Comparison of ENCODE assay signal across 8 mouse cellular contexts in the genomic region with DNA sequence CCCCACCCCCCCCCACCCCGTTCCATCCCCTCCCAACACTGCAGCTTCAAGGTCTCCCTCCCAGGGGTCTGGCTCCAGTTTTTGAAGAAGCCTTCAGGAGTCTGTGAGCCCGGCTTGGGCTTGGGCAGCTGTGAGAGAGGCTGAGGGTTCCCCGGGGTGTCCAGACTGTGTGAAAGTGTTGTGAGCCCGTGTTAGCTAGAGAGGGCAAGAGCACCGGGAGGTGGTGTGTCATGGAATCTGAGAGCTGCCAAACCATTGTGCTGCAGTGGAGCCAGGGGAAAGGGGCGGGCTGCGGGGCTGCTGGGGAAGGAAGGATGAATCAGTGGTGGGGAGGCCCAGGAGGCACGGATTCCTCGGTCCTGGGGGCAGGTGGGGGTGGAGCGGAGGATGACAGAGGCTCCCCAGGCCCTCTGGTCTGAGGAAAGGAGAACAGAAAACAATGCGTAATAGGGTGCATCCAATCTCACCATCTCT. TPM values are rescaled to one million over a fixed set of nuclear protein-coding genes. Genes with fewer than 3 reads are reported as not detected.
A peak's percentile ranks its signal among the peaks of the same experiment; 100 is the strongest.
DNase-seq lines count a peak whose midpoint lies in the region; ATAC-seq and TF ChIP-seq lines count a peak whose summit lies in the region.

No protein-coding gene starts in this region.

- no peak for TF ChIP-seq CTCF in heart, postnatal 0 days (IDR thresholded peaks at IDR 0.05; ENCODE audit: low read depth)
- TF ChIP-seq CTCF in cerebellum, adult 2 months (IDR thresholded peaks at IDR 0.05; ENCODE audit: borderline replicate concordance, insufficient read depth, low read depth, low read length): no peak

- H3K36me3 ChIP-seq in forebrain, embryonic 11.5 days (ENCODE audit: control insufficient read depth, insufficient read depth, low read length): no peaks in the 10 kb centered on the region
- H3K36me3 ChIP-seq in heart, postnatal 0 days (replicated peaks; ENCODE audit: control insufficient read depth, insufficient read depth, low read length): peaks cover 41% of the 10 kb centered on the region
- H3K36me3 ChIP-seq in lung, embryonic 15.5 days: no peaks in the 10 kb centered on the region
- H3K36me3 ChIP-seq in stomach, embryonic 16.5 days (ENCODE audit: control insufficient read depth, insufficient read depth, low read length): no peaks in the 10 kb centered on the region

- ATAC-seq in forebrain, embryonic 11.5 days (replicated peaks; ENCODE audit: low FRiP score): 0 out of 2 replicates have a peak, but pooled peaks have one; percentile 27
- peak; percentile 34 for ATAC-seq in heart, postnatal 0 days (ENCODE audit: insufficient read depth, low read depth)
- ATAC-seq in lung, embryonic 15.5 days (ENCODE audit: borderline replicate concordance, extremely low read depth, low FRiP score, low TSS enrichment): 0 out of 2 replicates have a peak, but pooled peaks have one; percentile 11
- ATAC-seq in stomach, embryonic 16.5 days (ENCODE audit: insufficient read depth, low FRiP score): peak; percentile 5; the same call in 1 of the 2 replicates
- no peak for ATAC-seq in megakaryocyte, adult 5-6 weeks (ENCODE audit: poor library complexity, severe bottlenecking)

- H3K4me3 ChIP-seq in forebrain, embryonic 11.5 days (ENCODE audit: low read depth, low read length): no peak overlapping the region
- H3K4me3 ChIP-seq in heart, postnatal 0 days (ENCODE audit: low read depth, low read length): peak overlapping the region; percentile 72
- 0 out of 2 replicates have a peak overlapping the region, but pooled peaks have one; percentile 4 for H3K4me3 ChIP-seq in lung, embryonic 15.5 days
- H3K4me3 ChIP-seq in stomach, embryonic 16.5 days (replicated peaks; ENCODE audit: low read length): peak overlapping the region; percentile 68
- no peak overlapping the region for H3K4me3 ChIP-seq in cerebellum, adult 2 months (replicated peaks; ENCODE audit: insufficient read depth, low read depth, low read length)

- no peak overlapping the region for H3K27ac ChIP-seq in forebrain, embryonic 11.5 days (ENCODE audit: low read depth, low read length)
- peak overlapping the region; percentile 96 for H3K27ac ChIP-seq in heart, postnatal 0 days (ENCODE audit: low read depth)
- H3K27ac ChIP-seq in lung, embryonic 15.5 days: peak overlapping the region; percentile 77; the same call in 1 of the 2 replicates
- H3K27ac ChIP-seq in stomach, embryonic 16.5 days (ENCODE audit: low read length): peak overlapping the region; percentile 93
- H3K27ac ChIP-seq in cerebellum, adult 2 months (ENCODE audit: insufficient read depth, low read length): no peak overlapping the region

- H3K27me3 ChIP-seq in forebrain, embryonic 11.5 days (ENCODE audit: control insufficient read depth, insufficient read depth, low read length): peaks cover 35% of the 10 kb centered on the region
- H3K27me3 ChIP-seq in heart, postnatal 0 days (ENCODE audit: control insufficient read depth, insufficient read depth, low read length): no peaks in the 10 kb centered on the region
- H3K27me3 ChIP-seq in lung, embryonic 15.5 days: peaks cover 26% of the 10 kb centered on the region
- peaks cover 11% of the 10 kb centered on the region for H3K27me3 ChIP-seq in stomach, embryonic 16.5 days (ENCODE audit: control insufficient read depth, insufficient read depth, low read length)
- no peaks in the 10 kb centered on the region; the same call in 1 of the 2 replicates for H3K27me3 ChIP-seq in cerebellum, adult 2 months (ENCODE audit: control insufficient read depth, insufficient read depth, low read length)

- peaks cover 23% of the 10 kb centered on the region for H3K4me1 ChIP-seq in forebrain, embryonic 11.5 days (replicated peaks; ENCODE audit: control insufficient read depth, insufficient read depth, low read length)
- H3K4me1 ChIP-seq in heart, postnatal 0 days (ENCODE audit: control insufficient read depth, insufficient read depth): peaks cover 28% of the 10 kb centered on the region
- peaks cover 40% of the 10 kb centered on the region for H3K4me1 ChIP-seq in lung, embryonic 15.5 days
- H3K4me1 ChIP-seq in stomach, embryonic 16.5 days (ENCODE audit: control insufficient read depth, insufficient read depth, low read length): peaks cover 16% of the 10 kb centered on the region
- H3K4me1 ChIP-seq in cerebellum, adult 2 months (ENCODE audit: control insufficient read depth, insufficient read depth, low read length): no peaks in the 10 kb centered on the region

- H3K9me3 ChIP-seq in forebrain, embryonic 11.5 days (ENCODE audit: control insufficient read depth, low read length): no peaks in the 10 kb centered on the region
- H3K9me3 ChIP-seq in heart, postnatal 0 days (replicated peaks; ENCODE audit: control insufficient read depth, low read length): no peaks in the 10 kb centered on the region
- no peaks in the 10 kb centered on the region for H3K9me3 ChIP-seq in lung, embryonic 15.5 days
- no peaks in the 10 kb centered on the region for H3K9me3 ChIP-seq in stomach, embryonic 16.5 days (replicated peaks; ENCODE audit: control insufficient read depth, low read length)

- H3K9ac ChIP-seq in forebrain, embryonic 11.5 days (ENCODE audit: low read length): no peak overlapping the region
- peak overlapping the region; percentile 82; the same call in 1 of the 2 replicates for H3K9ac ChIP-seq in heart, postnatal 0 days (replicated peaks; ENCODE audit: low read depth, low read length)
- no peak overlapping the region for H3K9ac ChIP-seq in lung, embryonic 15.5 days
- peak overlapping the region; percentile 83 for H3K9ac ChIP-seq in stomach, embryonic 16.5 days (ENCODE audit: low read length)

- DNase-seq in urinary bladder, postnatal 25 days (ENCODE audit: low spot score): peak; percentile 35
- no peak for DNase-seq in urinary bladder, adult 2 months (ENCODE audit: low spot score)
- no peak for DNase-seq in forebrain, embryonic 11.5 days (ENCODE audit: low spot score)
- DNase-seq in heart, postnatal 0 days (ENCODE audit: low spot score): peak; percentile 85
- no peak for DNase-seq in cerebellum, adult 2 months

- no peak for TF ChIP-seq POLR2A in cerebellum, adult 2 months (IDR thresholded peaks at IDR 0.05; ENCODE audit: borderline replicate concordance, insufficient read depth, low read length)

- no peak for TF ChIP-seq EP300 in heart, postnatal 0 days (IDR thresholded peaks at IDR 0.05; ENCODE audit: low read depth)

- 0 out of 2 replicates have a peak overlapping the region, but pooled peaks have one; percentile 18 for H3K4me2 ChIP-seq in forebrain, embryonic 11.5 days (ENCODE audit: low read depth, low read length, severe bottlenecking)
- peak overlapping the region; percentile 79 for H3K4me2 ChIP-seq in heart, postnatal 0 days (ENCODE audit: low read depth, low read length)
- H3K4me2 ChIP-seq in lung, embryonic 15.5 days: peak overlapping the region; percentile 88
- H3K4me2 ChIP-seq in stomach, embryonic 16.5 days (ENCODE audit: low read depth, low read length): peak overlapping the region; percentile 72

- 7% methylated on average over 11 of the region's 11 CpGs for WGBS in forebrain, embryonic 11.5 days
- 8% methylated on average over 11 of the region's 11 CpGs for WGBS in heart, postnatal 0 days
- WGBS in lung, embryonic 15.5 days: 8% methylated on average over 11 of the region's 11 CpGs
- 8% methylated on average over 11 of the region's 11 CpGs for WGBS in stomach, embryonic 16.5 days
- WGBS in cerebellum, adult 2 months: 16% methylated on average over 11 of the region's 11 CpGs

RNA-seq across cellular contexts. Expression of a gene that starts 3.4 kb away (rescaled TPM):
- polyA plus RNA-seq in urinary bladder, adult 2 months (2012; rRNA removed): 40.8 and 75.6 TPM in 2 replicates
- 2.4 and 2.6 TPM in 2 replicates for polyA plus RNA-seq in forebrain, embryonic 11.5 days (2014; fragmentation: Nextera tagmentation; extraction: Ambion mirVana)
- total RNA-seq in heart, postnatal 0 days (2014; rRNA removed; ENCODE audit: low replicate concordance): 241 and 301 TPM in 2 replicates
- polyA plus RNA-seq in heart, postnatal 0 days (2015; fragmentation: Nextera tagmentation; extraction: Ambion mirVana): 18.5 and 24.3 TPM in 2 replicates
- polyA plus RNA-seq in lung, embryonic 15.5 days (2015; fragmentation: Nextera tagmentation; extraction: Ambion mirVana): 5.8 and 6.7 TPM in 2 replicates
- 15.8 and 21.8 TPM in 2 replicates for polyA plus RNA-seq in stomach, embryonic 16.5 days (2015; fragmentation: Nextera tagmentation; extraction: Ambion mirVana)
- polyA plus RNA-seq in cerebellum, adult 2 months (2012; rRNA removed): 0.65 and 0.72 TPM in 2 replicates
- not detected in 2 replicates for total RNA-seq in megakaryocyte, adult 5-6 weeks (2015)
- total RNA-seq in megakaryocyte, adult 5-6 weeks (2017): not detected in 2 replicates

RNA-seq across cellular contexts. Expression of a gene that starts 31.0 kb away (rescaled TPM):
- 234 and 282 TPM in 2 replicates for polyA plus RNA-seq in urinary bladder, adult 2 months (2012; rRNA removed)
- 164 and 190 TPM in 2 replicates for polyA plus RNA-seq in forebrain, embryonic 11.5 days (2014; fragmentation: Nextera tagmentation; extraction: Ambion mirVana)
- 162 and 247 TPM in 2 replicates for total RNA-seq in heart, postnatal 0 days (2014; rRNA removed; ENCODE audit: low replicate concordance)
- 228 and 238 TPM in 2 replicates for polyA plus RNA-seq in heart, postnatal 0 days (2015; fragmentation: Nextera tagmentation; extraction: Ambion mirVana)
- polyA plus RNA-seq in lung, embryonic 15.5 days (2015; fragmentation: Nextera tagmentation; extraction: Ambion mirVana): 201 and 209 TPM in 2 replicates
- polyA plus RNA-seq in stomach, embryonic 16.5 days (2015; fragmentation: Nextera tagmentation; extraction: Ambion mirVana): 228 and 239 TPM in 2 replicates
- polyA plus RNA-seq in cerebellum, adult 2 months (2012; rRNA removed): 424 and 433 TPM in 2 replicates
- total RNA-seq in megakaryocyte, adult 5-6 weeks (2015): 238 and 251 TPM in 2 replicates
- 225 and 238 TPM in 2 replicates for total RNA-seq in megakaryocyte, adult 5-6 weeks (2017)

RNA-seq across cellular contexts. Expression of a gene that starts 34.7 kb away (rescaled TPM):
- not detected in 2 replicates for polyA plus RNA-seq in urinary bladder, adult 2 months (2012; rRNA removed)
- 0.29 TPM in 1 of 2 replicates, not detected in the other for polyA plus RNA-seq in forebrain, embryonic 11.5 days (2014; fragmentation: Nextera tagmentation; extraction: Ambion mirVana)
- not detected in 2 replicates for total RNA-seq in heart, postnatal 0 days (2014; rRNA removed; ENCODE audit: low replicate concordance)
- polyA plus RNA-seq in heart, postnatal 0 days (2015; fragmentation: Nextera tagmentation; extraction: Ambion mirVana): not detected in 2 replicates
- not detected in 2 replicates for polyA plus RNA-seq in lung, embryonic 15.5 days (2015; fragmentation: Nextera tagmentation; extraction: Ambion mirVana)
- not detected in 2 replicates for polyA plus RNA-seq in stomach, embryonic 16.5 days (2015; fragmentation: Nextera tagmentation; extraction: Ambion mirVana)
- 0.17 and 0.23 TPM in 2 replicates for polyA plus RNA-seq in cerebellum, adult 2 months (2012; rRNA removed)
- total RNA-seq in megakaryocyte, adult 5-6 weeks (2015): 0.67 TPM in 1 of 2 replicates, not detected in the other
- 0.29 TPM in 1 of 2 replicates, not detected in the other for total RNA-seq in megakaryocyte, adult 5-6 weeks (2017)

RNA-seq across cellular contexts. Expression of a gene that starts 40.4 kb away (rescaled TPM):
- 19.7 and 29.6 TPM in 2 replicates for polyA plus RNA-seq in urinary bladder, adult 2 months (2012; rRNA removed)
- polyA plus RNA-seq in forebrain, embryonic 11.5 days (2014; fragmentation: Nextera tagmentation; extraction: Ambion mirVana): 25.7 and 26.7 TPM in 2 replicates
- total RNA-seq in heart, postnatal 0 days (2014; rRNA removed; ENCODE audit: low replicate concordance): 14.9 and 15.7 TPM in 2 replicates
- 10.6 and 14.3 TPM in 2 replicates for polyA plus RNA-seq in heart, postnatal 0 days (2015; fragmentation: Nextera tagmentation; extraction: Ambion mirVana)
- 7.8 and 9.1 TPM in 2 replicates for polyA plus RNA-seq in lung, embryonic 15.5 days (2015; fragmentation: Nextera tagmentation; extraction: Ambion mirVana)
- polyA plus RNA-seq in stomach, embryonic 16.5 days (2015; fragmentation: Nextera tagmentation; extraction: Ambion mirVana): 14.4 and 15.4 TPM in 2 replicates
- 154 and 164 TPM in 2 replicates for polyA plus RNA-seq in cerebellum, adult 2 months (2012; rRNA removed)
- 0.11 TPM in 1 of 2 replicates, not detected in the other for total RNA-seq in megakaryocyte, adult 5-6 weeks (2015)
- total RNA-seq in megakaryocyte, adult 5-6 weeks (2017): 1.5 TPM in 1 of 2 replicates, not detected in the other

RNA-seq across cellular contexts. Expression of a gene that starts 48.2 kb away (rescaled TPM):
- polyA plus RNA-seq in urinary bladder, adult 2 months (2012; rRNA removed): 9.3 and 11.3 TPM in 2 replicates
- 0.31 and 0.43 TPM in 2 replicates for polyA plus RNA-seq in forebrain, embryonic 11.5 days (2014; fragmentation: Nextera tagmentation; extraction: Ambion mirVana)
- 15.1 TPM in 1 of 2 replicates, not detected in the other for total RNA-seq in heart, postnatal 0 days (2014; rRNA removed; ENCODE audit: low replicate concordance)
- 0.12 and 0.40 TPM in 2 replicates for polyA plus RNA-seq in heart, postnatal 0 days (2015; fragmentation: Nextera tagmentation; extraction: Ambion mirVana)
- polyA plus RNA-seq in lung, embryonic 15.5 days (2015; fragmentation: Nextera tagmentation; extraction: Ambion mirVana): 0.44 and 0.77 TPM in 2 replicates
- polyA plus RNA-seq in stomach, embryonic 16.5 days (2015; fragmentation: Nextera tagmentation; extraction: Ambion mirVana): 0.86 and 1.1 TPM in 2 replicates
- not detected in 2 replicates for polyA plus RNA-seq in cerebellum, adult 2 months (2012; rRNA removed)
- not detected in 2 replicates for total RNA-seq in megakaryocyte, adult 5-6 weeks (2015)
- total RNA-seq in megakaryocyte, adult 5-6 weeks (2017): not detected in 2 replicates

Comparison
In these comparisons a context has a peak if more than half of its experiments do, and no peak if none do; other contexts are left out.
1. DNase-seq: peak in urinary bladder, postnatal 25 days (single experiment) and heart, postnatal 0 days (single experiment); none in urinary bladder, adult 2 months (single experiment), forebrain, embryonic 11.5 days (single experiment) and cerebellum, adult 2 months (0 of 2).
2. H3K27ac ChIP-seq: peak in heart, postnatal 0 days (single experiment), lung, embryonic 15.5 days (single experiment) and stomach, embryonic 16.5 days (single experiment); none in forebrain, embryonic 11.5 days (single experiment) and cerebellum, adult 2 months (single experiment).
3. H3K4me2 ChIP-seq: peak in every context shown above with its lines; median percentile 88 in lung, embryonic 15.5 days; 79 in heart, postnatal 0 days; 72 in stomach, embryonic 16.5 days; 18 in forebrain, embryonic 11.5 days.
4. H3K4me3 ChIP-seq: peak in heart, postnatal 0 days (single experiment), lung, embryonic 15.5 days (single experiment) and stomach, embryonic 16.5 days (single experiment); none in forebrain, embryonic 11.5 days (single experiment) and cerebellum, adult 2 months (single experiment).
5. H3K9ac ChIP-seq: peak in heart, postnatal 0 days (single experiment) and stomach, embryonic 16.5 days (single experiment); none in forebrain, embryonic 11.5 days (single experiment) and lung, embryonic 15.5 days (single experiment).